Mouse (Mus musculus) myocyte (in vitro differentiated cells): ENCODE measurements at regions not wholly inside any gene's neighbourhood (a gene's known extent, or its start where the extent isn't known, plus 50 kb on each side); places are given as distances from the start of the nearest gene placed in this dataset.
"Not testable (repeated sequence)": the region's sequence is repeated elsewhere in the genome, so short reads cannot be mapped to it uniquely, and the experiment has no call there.

ENCODE experiments used
- H3K27me3 ChIP-seq: one replicate; pipeline ENCODE4 v1.6.1; 2011; ENCODE audit not compliant: control insufficient read depth, insufficient read depth, insufficient read length
- H3K36me3 ChIP-seq: one replicate; pipeline ENCODE4 v1.6.1; 2011; ENCODE audit not compliant: control insufficient read depth, insufficient read depth
- H3K4me2 ChIP-seq: one replicate; pipeline ENCODE4 v1.6.1; 2011; ENCODE audit warnings: low read depth, control low read depth
- H3K4me3 ChIP-seq: one replicate; pipeline ENCODE4 v1.5.1; 2011; ENCODE audit warnings: mild to moderate bottlenecking, control low read depth, moderate library complexity
- H3K79me2 ChIP-seq: one replicate; pipeline ENCODE4 v1.6.1; 2011; ENCODE audit not compliant: control insufficient read depth, insufficient read depth
- H3ac ChIP-seq: one replicate; pipeline ENCODE4 v1.6.1; 2011; ENCODE audit not compliant: control insufficient read depth, insufficient read length
- CEBPB ChIP-seq: IDR thresholded peaks from 2 replicates; pipeline ENCODE4 v1.6.1; 2011; ENCODE audit warnings: mild to moderate bottlenecking, moderate library complexity; ENCODE audit not compliant: poor library complexity, insufficient read depth, severe bottlenecking
- E2F4 ChIP-seq: IDR thresholded peaks from one replicate; pipeline ENCODE4 v1.6.1; 2011; ENCODE audit warnings: mild to moderate bottlenecking, control low read depth, moderate library complexity; ENCODE audit not compliant: insufficient read depth
- MAX ChIP-seq: IDR thresholded peaks from one replicate; pipeline ENCODE4 v1.6.1; 2011; ENCODE audit warnings: low read depth, mild to moderate bottlenecking, control low read depth
- MYOD1 ChIP-seq, 3 experiments: IDR thresholded peaks; one replicate each; pipeline ENCODE4 v1.6.1; 2011; ENCODE audit warnings: control low read depth in 2 of 3, low read depth in 2 of 3, mild to moderate bottlenecking in 2 of 3, moderate library complexity in 1 of 3; ENCODE audit not compliant: insufficient read length in 2 of 3, control insufficient read depth in 1 of 3
- MYOG ChIP-seq, 3 experiments: IDR thresholded peaks; one replicate each; pipeline ENCODE4 v1.6.1; 2011; ENCODE audit warnings: control low read depth in 2 of 3, low read depth in 2 of 3, mild to moderate bottlenecking in 2 of 3; ENCODE audit not compliant: insufficient read length in 2 of 3, control insufficient read depth in 1 of 3, insufficient read depth in 1 of 3
- POLR2A ChIP-seq: IDR thresholded peaks from one replicate; pipeline ENCODE4 v1.6.1; 2011; ENCODE audit warnings: low read depth, mild to moderate bottlenecking, control low read depth, moderate library complexity; ENCODE audit not compliant: insufficient read length
- POLR2AphosphoS2 ChIP-seq: IDR thresholded peaks from one replicate; pipeline ENCODE4 v1.6.1; 2011; ENCODE audit warnings: low read depth, control low read depth; ENCODE audit not compliant: insufficient read length
- REST ChIP-seq: IDR thresholded peaks from one replicate; pipeline ENCODE4 v1.6.1; 2011; ENCODE audit warnings: mild to moderate bottlenecking, control low read depth, moderate library complexity; ENCODE audit not compliant: insufficient read depth, insufficient read length
- SRF ChIP-seq: IDR thresholded peaks from one replicate; pipeline ENCODE4 v1.6.1; 2011; ENCODE audit warnings: low read depth; ENCODE audit not compliant: control insufficient read depth, insufficient read length
- TCF12 ChIP-seq: IDR thresholded peaks from one replicate; pipeline ENCODE4 v1.6.1; 2011; ENCODE audit warnings: mild to moderate bottlenecking, control low read depth; ENCODE audit not compliant: poor library complexity, insufficient read depth, severe bottlenecking
- TCF3 ChIP-seq: IDR thresholded peaks from one replicate; pipeline ENCODE4 v1.6.1; 2011; ENCODE audit warnings: low read depth, control low read depth; ENCODE audit not compliant: insufficient read length
- USF1 ChIP-seq: IDR thresholded peaks from one replicate; pipeline ENCODE4 v1.6.1; 2011; ENCODE audit warnings: low read depth, mild to moderate bottlenecking, control low read depth, moderate library complexity

DNA sequence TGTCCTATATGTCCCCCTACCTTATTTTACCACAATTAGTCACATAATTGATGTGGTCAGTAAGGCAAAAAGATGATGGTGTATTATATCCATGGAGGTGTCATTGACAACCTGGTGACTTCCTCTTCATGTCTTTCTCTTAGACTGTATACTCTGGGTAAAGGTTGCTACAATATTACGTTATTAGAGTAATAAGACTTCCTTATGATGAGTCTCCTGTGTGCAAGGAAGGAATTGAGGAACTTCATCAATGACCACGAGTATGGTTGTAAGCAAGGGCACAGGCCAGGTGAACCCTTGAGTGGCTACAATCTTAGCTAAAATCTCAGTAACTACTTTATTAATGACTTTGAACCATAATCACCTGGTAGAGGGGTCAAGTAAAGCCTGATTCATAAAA, 98.6 kb upstream of the Prlr start:
- Histone ChIP-seq H3K79me2 (no peaks in the 10 kb centered on the region), H3K4me2 (no peak overlapping the region), H3K36me3 (no peaks in the 10 kb centered on the region), H3ac (no peak overlapping the region), H3K4me3 (no peak overlapping the region), H3K27me3 (no peaks in the 10 kb centered on the region)
- TF ChIP-seq SRF (no peak), CEBPB (no peak), MYOD1 (IDR thresholded peaks at IDR 0.05; ENCODE audit: control insufficient read depth in 1 of 3, insufficient read length in 2 of 3, low read depth in 2 of 3) (no peak), POLR2A (no peak), TCF3 (no peak), USF1 (no peak), POLR2AphosphoS2 (no peak), E2F4 (no peak), REST (no peak), MYOG (IDR thresholded peaks at IDR 0.05; ENCODE audit: control insufficient read depth in 1 of 3, insufficient read depth in 1 of 3, insufficient read length in 2 of 3, low read depth in 2 of 3) (no peak), TCF12 (no peak), MAX (no peak)

DNA sequence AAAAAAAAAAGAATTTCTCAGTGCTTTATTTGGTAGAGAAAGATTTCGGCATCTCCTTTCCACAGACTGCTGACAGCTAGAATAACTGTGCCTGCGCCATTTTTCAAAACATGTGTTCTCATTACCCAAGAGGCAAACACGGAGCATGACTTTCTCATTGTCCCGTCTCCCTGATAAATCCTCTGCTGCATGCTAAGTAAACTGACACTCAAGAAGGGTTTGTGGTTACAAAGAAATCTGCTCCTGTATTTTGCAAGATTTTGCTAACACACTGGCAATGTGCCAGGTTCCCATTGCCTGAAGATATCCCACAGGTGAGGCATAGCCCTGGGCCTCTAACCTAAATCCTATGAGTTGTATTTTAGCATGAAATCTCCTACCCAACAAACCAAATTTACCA, 97.5 kb upstream of the Prlr start:
- no peak overlapping the region for H3K4me3 ChIP-seq
- H3K27me3 ChIP-seq: no peaks in the 10 kb centered on the region
- no peak overlapping the region for H3ac ChIP-seq
- no peaks in the 10 kb centered on the region for H3K36me3 ChIP-seq
- H3K79me2 ChIP-seq: no peaks in the 10 kb centered on the region
- TF ChIP-seq MYOG (IDR thresholded peaks at IDR 0.05; ENCODE audit: control insufficient read depth in 1 of 3, insufficient read depth in 1 of 3, insufficient read length in 2 of 3, low read depth in 2 of 3): no peak
- TF ChIP-seq TCF3: no peak
- no peak for TF ChIP-seq USF1
- H3K4me2 ChIP-seq: no peak overlapping the region

DNA sequence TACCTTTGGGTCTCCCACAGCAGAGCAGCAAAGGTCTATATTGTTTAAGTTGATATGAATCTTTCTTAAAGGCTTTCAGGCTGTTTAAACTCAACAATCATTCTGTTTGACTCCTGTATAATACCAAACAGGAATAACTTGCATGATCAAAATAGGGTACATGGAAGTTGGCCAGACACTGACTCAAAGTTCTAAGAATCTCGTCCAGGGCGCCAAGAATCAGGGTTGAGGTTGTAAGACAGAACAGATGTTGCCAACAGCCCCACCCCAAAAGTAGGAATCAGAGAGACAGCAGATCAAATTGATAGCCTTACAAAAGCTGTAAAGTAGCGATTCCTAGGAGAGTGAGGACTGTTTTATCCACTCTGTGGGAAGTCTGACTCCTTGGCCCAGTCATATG, 88.3 kb upstream of the Prlr start:
- TF ChIP-seq USF1 (no peak), TCF3 (no peak), POLR2A (no peak), TCF12 (no peak), MYOG (IDR thresholded peaks at IDR 0.05; ENCODE audit: control insufficient read depth in 1 of 3, insufficient read depth in 1 of 3, insufficient read length in 2 of 3, low read depth in 2 of 3) (no peak), E2F4 (no peak), SRF (no peak), REST (no peak), MAX (no peak), CEBPB (no peak), POLR2AphosphoS2 (no peak), MYOD1 (IDR thresholded peaks at IDR 0.05; ENCODE audit: control insufficient read depth in 1 of 3, insufficient read length in 2 of 3, low read depth in 2 of 3) (no peak)
- Histone ChIP-seq H3K27me3 (no peaks in the 10 kb centered on the region), H3K4me2 (peak overlapping the region; percentile 35), H3K79me2 (no peaks in the 10 kb centered on the region), H3ac (no peak overlapping the region), H3K4me3 (no peak overlapping the region), H3K36me3 (no peaks in the 10 kb centered on the region)

DNA sequence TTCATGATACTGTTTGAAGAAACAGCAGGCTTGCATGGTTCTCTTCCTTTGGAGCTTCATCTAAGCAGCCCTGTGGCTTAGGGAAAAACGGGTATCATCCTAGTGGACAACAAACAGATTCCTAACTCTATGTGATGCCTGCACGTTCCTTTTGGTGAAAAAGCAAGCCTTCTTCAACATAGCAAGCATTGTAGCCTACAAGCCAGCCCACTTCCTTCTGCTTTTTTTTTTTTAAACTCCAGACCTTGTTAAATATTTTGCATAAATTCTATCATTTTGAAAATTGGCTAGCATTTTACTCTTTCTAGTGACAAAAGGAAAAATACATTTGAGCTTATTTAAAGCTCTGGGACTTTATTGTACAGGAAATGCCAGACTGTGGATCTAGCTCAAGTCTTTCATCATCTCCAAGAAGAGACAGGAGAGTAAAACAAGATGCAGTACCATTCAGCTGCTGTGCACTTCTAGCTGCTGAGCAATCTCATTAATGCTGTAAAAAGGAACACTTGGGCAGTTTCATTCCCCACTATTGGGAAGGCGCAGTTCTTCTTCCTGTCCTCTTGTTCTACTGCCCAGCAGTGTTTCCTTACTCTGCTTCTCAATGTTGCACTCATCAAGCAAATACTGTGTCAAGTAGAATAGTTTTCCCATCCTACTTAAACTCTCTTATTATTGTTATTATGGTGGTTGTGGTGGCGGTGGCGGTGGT, 86.5 kb upstream of the Prlr start:
- no peaks in the 10 kb centered on the region for H3K27me3 ChIP-seq
- no peak overlapping the region for H3ac ChIP-seq
- H3K36me3 ChIP-seq: no peaks in the 10 kb centered on the region
- H3K79me2 ChIP-seq: no peaks in the 10 kb centered on the region
- TF ChIP-seq CEBPB (no peak), REST (no peak), SRF (no peak)
- H3K4me3 ChIP-seq: no peak overlapping the region
- H3K4me2 ChIP-seq: no peak overlapping the region

DNA sequence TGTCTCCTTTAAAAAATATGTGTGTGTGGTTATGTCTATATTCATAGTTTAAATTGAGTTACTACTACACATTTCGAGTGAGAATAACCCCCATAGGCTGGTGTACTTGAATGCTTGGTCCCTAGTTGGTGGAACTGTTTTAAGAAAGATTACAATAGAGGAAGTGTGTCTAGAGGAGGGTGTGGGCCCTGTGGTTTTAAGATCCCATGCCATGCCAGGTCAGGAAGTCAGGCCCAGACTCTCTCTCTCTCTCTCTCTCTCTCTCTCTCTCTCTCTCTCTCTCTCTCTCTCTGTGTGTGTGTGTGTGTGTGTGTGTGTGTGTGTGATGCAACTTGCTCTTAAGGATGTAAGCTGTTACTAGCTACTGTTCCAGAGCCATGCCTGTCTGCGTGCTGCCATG, 73.7 kb upstream of the Prlr start:
- no peak overlapping the region for H3K4me3 ChIP-seq
- H3K36me3 ChIP-seq: no peaks in the 10 kb centered on the region
- H3ac ChIP-seq: no peak overlapping the region
- H3K27me3 ChIP-seq: no peaks in the 10 kb centered on the region
- H3K4me2 ChIP-seq: no peak overlapping the region
- TF ChIP-seq MYOD1 (IDR thresholded peaks at IDR 0.05; ENCODE audit: control insufficient read depth in 1 of 3, insufficient read length in 2 of 3, low read depth in 2 of 3): no peak
- TF ChIP-seq REST: no peak
- TF ChIP-seq TCF3: no peak
- no peak for TF ChIP-seq MYOG (IDR thresholded peaks at IDR 0.05; ENCODE audit: control insufficient read depth in 1 of 3, insufficient read depth in 1 of 3, insufficient read length in 2 of 3, low read depth in 2 of 3)
- TF ChIP-seq TCF12: no peak
- no peak for TF ChIP-seq POLR2A
- no peaks in the 10 kb centered on the region for H3K79me2 ChIP-seq

DNA sequence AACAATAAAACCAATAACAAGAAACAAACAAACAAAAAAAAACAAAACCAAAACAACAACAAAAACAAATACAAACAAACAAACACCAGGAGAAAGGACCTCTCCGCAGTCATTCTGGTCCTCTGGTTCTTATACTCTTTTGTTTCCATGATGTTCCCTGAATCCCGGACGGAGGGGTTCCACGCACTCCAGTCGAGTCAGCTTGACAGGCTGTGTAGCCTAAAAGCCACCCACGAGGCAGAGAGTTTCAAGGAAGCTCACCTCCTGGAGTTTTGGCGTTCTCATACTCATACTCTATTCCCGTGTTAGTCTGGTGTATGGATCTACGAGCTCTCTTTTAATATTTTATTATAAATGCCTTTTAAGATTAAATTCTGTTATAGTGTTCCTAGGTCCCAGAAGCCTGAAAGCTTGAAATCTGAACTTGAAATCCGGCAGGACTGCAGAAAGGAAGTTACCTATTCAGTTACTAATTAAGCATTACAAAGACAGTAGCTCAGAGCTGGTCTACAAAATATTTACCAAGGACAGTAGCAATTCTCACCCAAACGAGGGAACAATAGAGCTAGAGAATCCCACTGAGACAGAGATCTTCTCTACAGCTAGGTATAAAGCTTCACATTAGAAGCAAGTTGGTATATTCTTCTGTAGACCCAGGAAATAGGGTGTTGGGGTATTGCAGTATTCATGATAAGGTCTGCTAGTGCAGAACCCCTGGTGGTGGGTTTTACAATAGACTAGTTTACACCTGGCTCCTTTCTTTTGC, 71.6 kb upstream of the Prlr start:
- H3K27me3 ChIP-seq: not testable (repeated sequence)

More for the DNA sequence above, 71.6 kb upstream of the Prlr start:
- H3K36me3 ChIP-seq, H3K4me2 ChIP-seq, H3K79me2 ChIP-seq, H3K4me3 ChIP-seq, H3ac ChIP-seq: not testable (repeated sequence)
